In the genomic region with DNA sequence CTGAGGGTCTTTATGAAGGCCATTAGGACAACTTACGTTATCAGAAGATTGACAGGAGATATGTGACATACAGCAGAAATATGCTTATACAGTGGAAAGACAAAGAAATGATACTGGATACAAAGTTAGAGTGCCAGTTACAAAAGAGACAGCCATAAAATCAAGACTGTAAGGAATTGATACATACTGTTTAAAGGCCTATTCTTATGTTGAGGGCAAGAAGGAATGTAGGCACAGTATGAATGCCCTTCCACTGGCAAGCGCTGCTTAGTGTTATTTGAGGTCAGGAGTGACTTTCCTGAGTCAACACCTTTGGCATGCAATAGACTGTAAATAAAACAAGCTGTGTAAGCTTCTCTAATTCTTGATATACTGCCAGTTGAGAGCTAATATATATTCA, we compare ENCODE assay signal across 16 mouse cellular contexts.
A peak's percentile ranks its signal among the peaks of the same experiment; 100 is the strongest.
DNase-seq lines count a peak whose midpoint lies in the region; ATAC-seq and TF ChIP-seq lines count a peak whose summit lies in the region.
"Had no signal": no experiment of that assay in that cellular context is flagged by ENCODE, and none has a peak within 500 bp of the region (broad histone marks: within the 10 kb centered on the region; RNA-seq: fewer than 3 reads in every experiment).

No protein-coding gene starts in this region.

- 52% methylated on average over 2 of the region's 2 CpGs for WGBS in forebrain, embryonic 15.5 days
- WGBS in forebrain, embryonic 10.5 days = 97% methylated on average over 2 of the region's 2 CpGs
- WGBS in hindbrain, embryonic 15.5 days = 71% methylated on average over 2 of the region's 2 CpGs
- 89% methylated on average over 2 of the region's 2 CpGs for WGBS in hindbrain, embryonic 10.5 days
- WGBS in hindbrain, postnatal 0 days = 46% methylated on average over 2 of the region's 2 CpGs

- peak overlapping the region; percentile 36 for H3K27ac ChIP-seq in forebrain, embryonic 15.5 days (replicated peaks)
- H3K27ac ChIP-seq in forebrain, embryonic 10.5 days = no peak overlapping the region
- no peak overlapping the region for H3K27ac ChIP-seq in hindbrain, embryonic 15.5 days (replicated peaks)
- H3K27ac ChIP-seq in hindbrain, embryonic 10.5 days = no peak overlapping the region
- no peak overlapping the region for H3K27ac ChIP-seq in hindbrain, postnatal 0 days
- H3K27ac ChIP-seq: embryonic facial prominence, embryonic 13.5 days; kidney, embryonic 15.5 days; liver, embryonic 15.5 days; midbrain, embryonic 12.5 days had no signal

- H3K4me3 ChIP-seq in forebrain, embryonic 15.5 days = no peak overlapping the region
- H3K4me3 ChIP-seq in forebrain, embryonic 10.5 days = no peak overlapping the region
- H3K4me3 ChIP-seq in hindbrain, embryonic 15.5 days = no peak overlapping the region
- H3K4me3 ChIP-seq in hindbrain, embryonic 10.5 days = no peak overlapping the region
- no peak overlapping the region for H3K4me3 ChIP-seq in hindbrain, postnatal 0 days (ENCODE audit: low read length)
- H3K4me3 ChIP-seq: embryonic facial prominence, embryonic 13.5 days; kidney, embryonic 15.5 days; liver, embryonic 15.5 days; midbrain, embryonic 12.5 days had no signal

- no peak overlapping the region for H3K9ac ChIP-seq in forebrain, embryonic 15.5 days (replicated peaks)
- H3K9ac ChIP-seq in hindbrain, embryonic 15.5 days = no peak overlapping the region
- H3K9ac ChIP-seq in hindbrain, postnatal 0 days (replicated peaks; ENCODE audit: low read length) = no peak overlapping the region
- H3K9ac ChIP-seq: embryonic facial prominence, embryonic 13.5 days; kidney, embryonic 15.5 days; liver, embryonic 15.5 days; midbrain, embryonic 12.5 days had no signal

- no peaks in the 10 kb centered on the region for H3K36me3 ChIP-seq in forebrain, embryonic 15.5 days
- H3K36me3 ChIP-seq in forebrain, embryonic 10.5 days (replicated peaks) = no peaks in the 10 kb centered on the region
- H3K36me3 ChIP-seq in hindbrain, embryonic 15.5 days = no peaks in the 10 kb centered on the region
- no peaks in the 10 kb centered on the region for H3K36me3 ChIP-seq in hindbrain, embryonic 10.5 days
- H3K36me3 ChIP-seq in hindbrain, postnatal 0 days (ENCODE audit: insufficient read depth, low read length) = no peaks in the 10 kb centered on the region
- H3K36me3 ChIP-seq: embryonic facial prominence, embryonic 13.5 days; kidney, embryonic 15.5 days; liver, embryonic 15.5 days; midbrain, embryonic 12.5 days had no signal

- no peaks in the 10 kb centered on the region for H3K4me1 ChIP-seq in forebrain, embryonic 15.5 days
- no peaks in the 10 kb centered on the region for H3K4me1 ChIP-seq in forebrain, embryonic 10.5 days
- no peaks in the 10 kb centered on the region for H3K4me1 ChIP-seq in hindbrain, embryonic 15.5 days (replicated peaks)
- no peaks in the 10 kb centered on the region for H3K4me1 ChIP-seq in hindbrain, embryonic 10.5 days (replicated peaks)
- no peaks in the 10 kb centered on the region for H3K4me1 ChIP-seq in hindbrain, postnatal 0 days (ENCODE audit: insufficient read depth, low read length)
- H3K4me1 ChIP-seq: embryonic facial prominence, embryonic 13.5 days; kidney, embryonic 15.5 days; liver, embryonic 15.5 days; midbrain, embryonic 12.5 days had no signal

- TF ChIP-seq CTCF in hindbrain, postnatal 0 days (IDR thresholded peaks at IDR 0.05; ENCODE audit: low read depth) = no peak

- no peak for DNase-seq in forebrain, embryonic 10.5 days (ENCODE audit: extremely low spot score, low spot score)
- DNase-seq in hindbrain, embryonic 10.5 days (ENCODE audit: low spot score) = no peak
- DNase-seq in R1 (ENCODE audit: low read depth, low spot score) = peak; percentile 15
- peak; percentile 46 for DNase-seq in hindbrain, postnatal 0 days (ENCODE audit: low spot score)
- DNase-seq in layer of hippocampus, adult 9-11 months = no peak
- DNase-seq: B cell, adult 2 months; kidney, postnatal 4 days; thymus, postnatal 4 days had no signal

- ATAC-seq in forebrain, embryonic 15.5 days (replicated peaks) = peak; percentile 63
- ATAC-seq in hindbrain, embryonic 15.5 days (ENCODE audit: low FRiP score, low read depth) = peak; percentile 62; the same call in 1 of the 2 replicates
- peak; percentile 73 for ATAC-seq in hindbrain, postnatal 0 days
- ATAC-seq: intestine, embryonic 16.5 days; lung, postnatal 0 days had no signal

- no peak overlapping the region for H3K4me2 ChIP-seq in forebrain, embryonic 15.5 days (replicated peaks)
- H3K4me2 ChIP-seq in hindbrain, embryonic 15.5 days = no peak overlapping the region
- no peak overlapping the region for H3K4me2 ChIP-seq in hindbrain, postnatal 0 days (ENCODE audit: low read depth, low read length)
- H3K4me2 ChIP-seq: embryonic facial prominence, embryonic 13.5 days; kidney, embryonic 15.5 days; liver, embryonic 15.5 days; midbrain, embryonic 12.5 days had no signal

- no peaks in the 10 kb centered on the region for H3K27me3 ChIP-seq in forebrain, embryonic 15.5 days
- H3K27me3 ChIP-seq in forebrain, embryonic 10.5 days (ENCODE audit: poor library complexity, severe bottlenecking) = no peaks in the 10 kb centered on the region
- no peaks in the 10 kb centered on the region for H3K27me3 ChIP-seq in hindbrain, embryonic 15.5 days
- no peaks in the 10 kb centered on the region for H3K27me3 ChIP-seq in hindbrain, embryonic 10.5 days (ENCODE audit: insufficient read depth, poor library complexity, severe bottlenecking)
- no peaks in the 10 kb centered on the region for H3K27me3 ChIP-seq in hindbrain, postnatal 0 days (ENCODE audit: insufficient read depth, low read length)
- H3K27me3 ChIP-seq: embryonic facial prominence, embryonic 13.5 days; kidney, embryonic 15.5 days; liver, embryonic 15.5 days; midbrain, embryonic 12.5 days had no signal

- no peaks in the 10 kb centered on the region for H3K9me3 ChIP-seq in forebrain, embryonic 15.5 days
- H3K9me3 ChIP-seq in forebrain, embryonic 10.5 days = no peaks in the 10 kb centered on the region
- no peaks in the 10 kb centered on the region for H3K9me3 ChIP-seq in hindbrain, embryonic 15.5 days
- no peaks in the 10 kb centered on the region for H3K9me3 ChIP-seq in hindbrain, embryonic 10.5 days
- no peaks in the 10 kb centered on the region for H3K9me3 ChIP-seq in hindbrain, postnatal 0 days (ENCODE audit: low read length)
- H3K9me3 ChIP-seq: embryonic facial prominence, embryonic 13.5 days; kidney, embryonic 15.5 days; liver, embryonic 15.5 days; midbrain, embryonic 12.5 days had no signal

Comparison
In these comparisons a context has a peak if more than half of its experiments do, and no peak if none do; other contexts are left out.
1. DNase-seq: peak in R1 (single experiment) and hindbrain, postnatal 0 days (single experiment); none in forebrain, embryonic 10.5 days (single experiment), hindbrain, embryonic 10.5 days (single experiment) and layer of hippocampus, adult 9-11 months (single experiment).
2. Peak in every context shown above with its lines, with median percentiles within 50 percentile points of each other: ATAC-seq.